Mouse (Mus musculus): Measurements from ENCODE around the gene Zfhx2. TPM values are rescaled to one million over a fixed set of nuclear protein-coding genes. Genes with fewer than 3 reads are reported as not detected.

Zfhx2 gene
- polyA plus RNA-seq, 1 experiment, result 0.63 TPM

DNA sequence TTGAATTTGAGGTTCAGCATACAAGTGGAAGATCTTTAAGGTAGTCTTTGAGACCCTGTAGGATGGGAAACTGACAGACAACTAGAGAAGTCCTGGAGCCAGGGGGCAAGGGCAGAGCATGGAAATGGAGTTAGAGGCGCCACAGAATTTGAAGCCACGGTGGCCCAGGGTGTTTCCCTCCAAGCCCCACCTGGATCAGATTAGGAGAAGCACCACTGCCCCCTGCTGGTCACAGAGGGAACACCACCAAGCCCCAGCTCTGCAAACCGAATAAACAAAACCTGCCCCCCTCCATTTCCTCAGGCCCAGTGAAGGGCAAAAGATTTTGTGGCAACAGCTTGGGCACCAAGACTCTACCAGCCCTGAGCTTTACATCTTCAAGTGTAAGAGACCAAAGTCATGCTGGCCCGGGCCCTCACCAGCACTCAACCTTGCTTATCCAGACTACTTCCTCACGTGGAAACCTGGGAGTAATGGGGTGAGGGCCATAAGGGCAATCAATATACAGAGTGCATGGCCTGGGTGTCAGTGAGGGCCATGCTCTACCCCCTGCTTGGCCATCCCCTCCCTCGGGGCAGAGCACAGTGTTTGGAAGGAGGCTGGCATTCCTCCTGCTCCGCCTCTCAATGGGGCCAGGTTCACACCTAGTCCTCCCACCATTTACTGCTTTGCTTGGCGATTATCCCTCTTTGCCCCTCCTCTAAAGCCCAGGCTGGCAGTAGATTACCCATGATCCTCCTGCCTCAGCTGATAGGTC is 12.7 kb downstream of the Zfhx2 start:
- H3K4me3 ChIP-seq (ENCODE audit: insufficient read depth, poor library complexity, severe bottlenecking), result no peak overlapping the region
- no peaks in the 10 kb centered on the region for H3K36me3 ChIP-seq (ENCODE audit: control insufficient read depth, insufficient read depth)

GRCm38 (mm10) chr14:55078366-55078989 is 13.6 kb downstream of the Zfhx2 start:
- TF ChIP-seq CEBPB (IDR thresholded peaks at IDR 0.05; ENCODE audit: low read depth) (no peak), MYOD1 (IDR thresholded peaks at IDR 0.05; ENCODE audit: control insufficient read depth, insufficient read length, low read depth) (no peak), CTCF (IDR thresholded peaks at IDR 0.05; ENCODE audit: control insufficient read depth, insufficient read depth, insufficient read length) (no peak), MAX (IDR thresholded peaks at IDR 0.05) (no peak), USF1 (IDR thresholded peaks at IDR 0.05; ENCODE audit: low read depth) (no peak), FOSL1 (IDR thresholded peaks at IDR 0.05; ENCODE audit: insufficient read depth, low read length, poor library complexity, severe bottlenecking) (no peak), MYOG (IDR thresholded peaks at IDR 0.05; ENCODE audit: control insufficient read depth, extremely low read depth, insufficient read length) (no peak)
- Histone ChIP-seq H3K36me3 (ENCODE audit: control insufficient read depth, insufficient read depth) (no peaks in the 10 kb centered on the region), H3K4me3 (ENCODE audit: insufficient read depth, poor library complexity, severe bottlenecking) (no peak overlapping the region)

More for the DNA sequence above, 12.7 kb downstream of the Zfhx2 start:
- Histone ChIP-seq H3K79me3 (ENCODE audit: low read depth) (no peaks in the 10 kb centered on the region), H3ac (ENCODE audit: control insufficient read depth, insufficient read length, low read depth) (no peak overlapping the region), H3K27me3 (ENCODE audit: control insufficient read depth, insufficient read depth, insufficient read length) (no peaks in the 10 kb centered on the region), H3K79me2 (ENCODE audit: control insufficient read depth, insufficient read depth) (no peaks in the 10 kb centered on the region)
- TF ChIP-seq MYOD1 (IDR thresholded peaks at IDR 0.05; ENCODE audit: control insufficient read depth, insufficient read length, low read depth) (no peak), FOSL1 (IDR thresholded peaks at IDR 0.05; ENCODE audit: insufficient read depth, low read length, poor library complexity, severe bottlenecking) (no peak), CTCF (IDR thresholded peaks at IDR 0.05; ENCODE audit: control insufficient read depth, insufficient read depth, insufficient read length) (peak; percentile 85), MAX (IDR thresholded peaks at IDR 0.05) (no peak)

GRCm38 (mm10) chr14:55077481-55078365 is 14.4 kb downstream of the Zfhx2 start:
- no peak overlapping the region for H3K4me3 ChIP-seq (ENCODE audit: insufficient read depth, poor library complexity, severe bottlenecking)
- no peaks in the 10 kb centered on the region for H3K79me2 ChIP-seq (ENCODE audit: control insufficient read depth, insufficient read depth)
- no peaks in the 10 kb centered on the region for H3K36me3 ChIP-seq (ENCODE audit: control insufficient read depth, insufficient read depth)
- H3K27me3 ChIP-seq (ENCODE audit: control insufficient read depth, insufficient read depth, insufficient read length), result no peaks in the 10 kb centered on the region
- TF ChIP-seq CTCF (IDR thresholded peaks at IDR 0.05; ENCODE audit: control insufficient read depth, insufficient read depth, insufficient read length) (no peak), MYOD1 (IDR thresholded peaks at IDR 0.05; ENCODE audit: control insufficient read depth, insufficient read length, low read depth) (no peak)
- H3ac ChIP-seq (ENCODE audit: control insufficient read depth, insufficient read length, low read depth), result no peak overlapping the region
- no peaks in the 10 kb centered on the region for H3K79me3 ChIP-seq (ENCODE audit: low read depth)

More at GRCm38 (mm10) chr14:55078366-55078989, 13.6 kb downstream of the Zfhx2 start:
- Histone ChIP-seq H3ac (ENCODE audit: control insufficient read depth, insufficient read length, low read depth) (no peak overlapping the region), H3K79me2 (ENCODE audit: control insufficient read depth, insufficient read depth) (no peaks in the 10 kb centered on the region), H3K79me3 (ENCODE audit: low read depth) (no peaks in the 10 kb centered on the region), H3K27me3 (ENCODE audit: control insufficient read depth, insufficient read depth, insufficient read length) (no peaks in the 10 kb centered on the region)

DNA sequence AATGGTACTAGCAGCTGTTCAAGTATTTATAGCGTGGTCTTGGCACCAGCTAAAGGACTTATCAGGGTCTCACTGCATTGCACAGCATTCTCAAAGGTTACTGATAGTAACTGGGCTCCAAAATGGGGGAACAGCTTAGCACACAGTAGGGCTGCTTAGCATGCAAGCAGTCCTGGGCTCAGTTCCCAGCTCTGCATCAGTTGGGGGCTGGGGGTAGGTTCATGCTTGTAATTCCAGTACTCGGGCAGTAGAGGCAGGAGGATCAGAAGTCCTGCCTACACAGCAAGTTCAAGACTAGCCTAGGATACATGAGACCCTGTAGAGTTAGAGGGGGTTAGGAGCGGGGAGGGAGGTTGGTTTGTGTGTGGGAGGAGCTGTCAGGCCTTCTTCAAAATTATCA is 15.2 kb downstream of the Zfhx2 start:
- H3ac ChIP-seq (ENCODE audit: control insufficient read depth, insufficient read length, low read depth), result no peak overlapping the region
- H3K36me3 ChIP-seq (ENCODE audit: control insufficient read depth, insufficient read depth), result no peaks in the 10 kb centered on the region
- H3K79me3 ChIP-seq (ENCODE audit: low read depth), result no peaks in the 10 kb centered on the region
- no peak for TF ChIP-seq MAX (IDR thresholded peaks at IDR 0.05)
- TF ChIP-seq FOSL1 (IDR thresholded peaks at IDR 0.05; ENCODE audit: insufficient read depth, low read length, poor library complexity, severe bottlenecking), result no peak
- TF ChIP-seq CEBPB (IDR thresholded peaks at IDR 0.05; ENCODE audit: low read depth), result no peak
- TF ChIP-seq MYOG (IDR thresholded peaks at IDR 0.05; ENCODE audit: control insufficient read depth, extremely low read depth, insufficient read length), result no peak
- no peak for TF ChIP-seq MYOD1 (IDR thresholded peaks at IDR 0.05; ENCODE audit: control insufficient read depth, insufficient read length, low read depth)
- TF ChIP-seq CTCF (IDR thresholded peaks at IDR 0.05; ENCODE audit: control insufficient read depth, insufficient read depth, insufficient read length), result no peak
- TF ChIP-seq USF1 (IDR thresholded peaks at IDR 0.05; ENCODE audit: low read depth), result no peak
- no peaks in the 10 kb centered on the region for H3K79me2 ChIP-seq (ENCODE audit: control insufficient read depth, insufficient read depth)
- H3K27me3 ChIP-seq (ENCODE audit: control insufficient read depth, insufficient read depth, insufficient read length), result no peaks in the 10 kb centered on the region
- H3K4me3 ChIP-seq (ENCODE audit: insufficient read depth, poor library complexity, severe bottlenecking), result no peak overlapping the region

GRCm38 (mm10) chr14:55076224-55076623 is 15.9 kb downstream of the Zfhx2 start:
- no peaks in the 10 kb centered on the region for H3K79me2 ChIP-seq (ENCODE audit: control insufficient read depth, insufficient read depth)
- no peak overlapping the region for H3ac ChIP-seq (ENCODE audit: control insufficient read depth, insufficient read length, low read depth)
- H3K36me3 ChIP-seq (ENCODE audit: control insufficient read depth, insufficient read depth), result no peaks in the 10 kb centered on the region
- no peak overlapping the region for H3K4me3 ChIP-seq (ENCODE audit: insufficient read depth, poor library complexity, severe bottlenecking)
- no peak for TF ChIP-seq MAX (IDR thresholded peaks at IDR 0.05)
- no peaks in the 10 kb centered on the region for H3K79me3 ChIP-seq (ENCODE audit: low read depth)
- no peaks in the 10 kb centered on the region for H3K27me3 ChIP-seq (ENCODE audit: control insufficient read depth, insufficient read depth, insufficient read length)
